Mouse (Mus musculus) B cell, adult 2 months (primary cell): ENCODE results near the gene Strn3.

Experiments used
- DNase-seq, 2 experiments: peaks; one replicate each; pipeline ENCODE4 v3.0.0; 2022

Strn3 gene

DNA sequence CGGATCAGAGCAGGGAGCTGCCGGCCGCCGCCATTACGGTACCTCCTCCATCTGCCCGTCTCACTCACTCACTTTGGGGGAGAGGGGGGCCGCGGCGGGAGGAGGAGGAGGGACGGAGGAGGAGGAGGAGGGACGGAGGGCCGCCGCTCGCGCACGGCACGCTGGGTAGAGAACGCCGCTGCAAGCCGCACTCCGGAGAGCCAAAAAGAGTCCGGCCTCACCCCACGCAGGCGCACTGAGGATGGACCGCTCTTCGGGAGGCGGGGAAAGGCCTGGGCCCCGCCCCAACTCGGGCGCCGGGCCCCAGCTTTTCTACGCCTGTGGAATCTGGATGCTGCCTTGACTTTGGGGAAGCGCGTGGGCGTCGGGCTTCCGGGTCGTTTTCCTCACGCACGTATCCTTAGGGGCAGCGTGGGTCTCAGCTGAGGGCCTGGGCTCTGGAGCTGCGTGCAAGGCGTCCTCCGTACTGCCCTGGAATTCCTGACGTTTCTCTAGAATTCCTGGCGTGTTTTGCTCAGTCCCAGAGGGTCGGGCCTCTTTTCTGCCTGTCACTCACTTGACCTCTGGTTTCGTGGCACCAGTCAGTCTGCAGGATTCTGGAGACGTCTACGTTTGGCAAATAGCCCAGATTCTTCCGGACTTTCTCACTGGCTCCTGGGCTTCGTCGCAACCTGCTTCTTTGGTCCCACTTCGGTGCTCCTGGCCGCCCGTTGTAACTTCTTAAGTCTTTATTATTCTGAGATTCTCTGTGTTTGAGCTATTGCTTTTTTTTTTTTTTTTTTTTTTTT, at the start of gene Strn3:
Gene Strn3 (minus strand): TSS at position 53 of the 788 bp plus-strand sequence.
- peak; percentile 93 to 94 for DNase-seq

GRCm38 (mm10) chr12:51736807-51737206, 45.1 kb upstream of the Strn3 start:
- DNase-seq, result no peak

- DNase-seq, result no peak
Measured at GRCm38 (mm10) chr12:51736381-51736780, 44.7 kb upstream of the Strn3 start.

GRCm38 (mm10) chr12:51735840-51736271, 44.2 kb upstream of the Strn3 start:
- DNase-seq, result no peak

- DNase-seq, result no peak
Measured at GRCm38 (mm10) chr12:51734605-51735211, 43.0 kb upstream of the Strn3 start.

GRCm38 (mm10) chr12:51729827-51730226, 38.1 kb upstream of the Strn3 start:
- DNase-seq, result no peak

- DNase-seq, result no peak
Measured at GRCm38 (mm10) chr12:51729058-51729457, 37.4 kb upstream of the Strn3 start.

DNA sequence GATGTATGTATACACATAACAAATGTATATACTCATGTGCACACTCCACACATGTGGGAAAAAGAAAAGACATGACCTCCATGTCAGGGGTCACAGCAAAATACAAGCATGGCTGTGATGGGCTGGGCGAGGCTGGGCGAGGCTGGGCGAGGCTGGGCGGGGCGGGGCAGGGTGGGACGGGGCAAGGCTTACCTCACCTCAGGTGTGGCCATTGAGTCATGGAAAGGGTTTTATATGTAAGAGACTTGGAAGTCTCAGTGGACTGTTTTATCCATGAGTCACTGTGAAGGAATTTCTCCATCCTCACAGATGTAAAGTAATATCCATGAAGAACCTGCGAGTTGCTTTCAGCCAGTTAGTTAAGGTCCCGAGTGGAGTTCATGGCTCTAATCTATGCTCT, 30.1 kb upstream of the Strn3 start:
- no peak for DNase-seq

GRCm38 (mm10) chr12:51718617-51719016, 26.9 kb upstream of the Strn3 start:
- DNase-seq, result no peak

DNA sequence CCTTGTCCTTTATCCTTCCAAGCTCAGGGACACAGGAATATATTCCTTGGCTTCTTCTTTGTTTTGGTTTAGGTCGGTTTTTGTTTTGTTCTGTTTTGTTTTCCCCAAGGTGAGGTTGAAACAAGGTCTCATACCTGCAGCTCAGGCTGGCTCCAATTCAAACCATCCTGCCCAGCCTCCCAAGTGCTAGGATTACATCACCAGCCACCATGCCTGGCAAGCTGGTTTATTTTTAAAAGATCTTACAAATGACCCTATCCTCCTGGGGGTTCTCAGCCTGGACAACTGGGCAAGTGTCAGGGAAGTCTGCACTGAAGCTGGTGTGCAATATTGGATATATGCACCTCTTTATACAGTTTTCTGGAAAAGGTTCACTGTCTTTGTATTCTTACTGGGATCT, 21.0 kb upstream of the Strn3 start:
- DNase-seq, result no peak

GRCm38 (mm10) chr12:51710154-51710553, 18.5 kb upstream of the Strn3 start:
- no peak for DNase-seq

- no peak for DNase-seq
Measured at GRCm38 (mm10) chr12:51709741-51710140, 18.0 kb upstream of the Strn3 start.

DNA sequence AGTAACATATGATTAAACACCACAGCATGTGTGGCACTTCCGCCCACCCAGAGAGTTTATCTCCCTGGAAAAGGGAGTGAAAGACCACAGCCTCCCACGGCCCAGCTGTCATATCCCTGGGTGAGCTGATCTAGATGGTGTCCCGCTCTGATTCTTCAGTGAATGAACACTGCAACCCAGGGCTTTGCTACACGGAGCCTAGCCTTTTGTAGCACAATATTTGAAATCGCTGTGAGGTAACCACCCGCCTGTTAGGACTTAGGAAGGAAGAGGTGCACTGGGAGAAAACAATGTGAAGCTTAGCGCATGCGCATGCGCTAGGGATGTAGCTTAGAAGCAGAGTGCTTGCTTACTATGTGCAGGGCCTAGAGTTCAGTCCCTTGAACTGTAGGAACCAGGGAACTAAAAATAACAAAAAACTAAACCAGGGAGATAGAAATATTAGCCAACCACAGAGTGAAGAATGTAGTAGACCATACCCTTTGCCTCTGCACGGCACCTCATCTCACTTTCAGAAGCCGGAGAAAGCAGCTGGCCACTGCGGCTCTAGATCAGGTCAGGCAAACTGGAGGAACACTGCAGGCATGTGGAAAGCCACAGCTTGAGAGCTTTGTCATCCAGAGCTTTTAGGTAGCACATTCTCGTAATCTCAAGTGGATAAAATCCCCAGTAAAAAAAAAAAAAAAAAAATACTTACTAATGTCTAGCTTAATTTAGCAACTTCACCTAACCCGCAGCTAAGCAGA, 17.4 kb upstream of the Strn3 start:
- no peak for DNase-seq

DNA sequence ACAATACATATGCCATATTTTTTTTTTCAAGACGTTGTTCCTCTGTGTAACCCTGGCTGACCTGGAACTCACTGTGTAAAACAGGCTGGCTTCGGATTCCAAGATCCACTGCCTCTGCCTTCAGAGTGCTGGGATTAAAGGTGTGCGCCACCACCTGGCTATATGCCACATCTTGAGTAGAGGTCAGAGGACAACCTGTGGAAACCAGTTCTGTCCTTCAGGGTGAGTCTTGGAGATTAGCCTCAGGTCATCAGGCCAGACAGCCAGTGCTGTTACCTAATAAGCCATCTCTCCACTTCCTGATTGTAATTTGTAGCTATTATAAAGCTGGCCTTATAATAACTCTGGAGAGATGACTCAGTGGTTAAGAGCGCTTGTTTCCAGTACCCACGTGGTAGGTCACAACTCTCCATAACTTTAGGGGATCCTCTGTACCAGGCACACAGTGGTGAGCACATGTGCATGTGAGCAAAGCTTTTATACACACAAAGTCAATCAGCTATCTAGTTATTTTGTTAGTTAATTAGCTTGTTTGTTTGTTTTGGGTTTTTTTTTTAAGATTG, 15.1 kb upstream of the Strn3 start:
- DNase-seq, result no peak

DNA sequence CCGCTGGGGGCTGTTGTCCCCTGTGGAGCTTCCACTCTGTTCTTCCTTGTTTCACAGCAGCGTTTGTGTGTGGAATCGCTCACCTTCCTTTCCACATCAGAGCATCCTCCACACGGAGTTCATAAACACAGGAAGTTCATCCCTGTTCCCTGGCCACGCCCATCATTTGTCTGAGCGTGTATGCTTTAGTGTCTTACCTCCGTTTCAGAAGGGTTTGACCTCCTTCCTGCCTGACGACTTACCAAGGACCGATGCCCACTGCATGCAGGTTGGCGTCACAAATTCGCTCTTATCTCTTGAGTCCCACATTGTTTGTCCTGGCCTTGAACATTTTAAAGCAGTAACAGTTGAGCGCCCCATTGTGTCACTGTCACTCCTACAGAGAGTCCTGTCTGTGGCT, 14.1 kb upstream of the Strn3 start:
- no peak for DNase-seq

GRCm38 (mm10) chr12:51704572-51704971, 12.9 kb upstream of the Strn3 start:
- no peak for DNase-seq

GRCm38 (mm10) chr12:51703859-51704258, 12.2 kb upstream of the Strn3 start:
- DNase-seq, result no peak

GRCm38 (mm10) chr12:51701723-51702122, 10.0 kb upstream of the Strn3 start:
- DNase-seq, result peak in 1 of 2 experiments; percentile 12

DNA sequence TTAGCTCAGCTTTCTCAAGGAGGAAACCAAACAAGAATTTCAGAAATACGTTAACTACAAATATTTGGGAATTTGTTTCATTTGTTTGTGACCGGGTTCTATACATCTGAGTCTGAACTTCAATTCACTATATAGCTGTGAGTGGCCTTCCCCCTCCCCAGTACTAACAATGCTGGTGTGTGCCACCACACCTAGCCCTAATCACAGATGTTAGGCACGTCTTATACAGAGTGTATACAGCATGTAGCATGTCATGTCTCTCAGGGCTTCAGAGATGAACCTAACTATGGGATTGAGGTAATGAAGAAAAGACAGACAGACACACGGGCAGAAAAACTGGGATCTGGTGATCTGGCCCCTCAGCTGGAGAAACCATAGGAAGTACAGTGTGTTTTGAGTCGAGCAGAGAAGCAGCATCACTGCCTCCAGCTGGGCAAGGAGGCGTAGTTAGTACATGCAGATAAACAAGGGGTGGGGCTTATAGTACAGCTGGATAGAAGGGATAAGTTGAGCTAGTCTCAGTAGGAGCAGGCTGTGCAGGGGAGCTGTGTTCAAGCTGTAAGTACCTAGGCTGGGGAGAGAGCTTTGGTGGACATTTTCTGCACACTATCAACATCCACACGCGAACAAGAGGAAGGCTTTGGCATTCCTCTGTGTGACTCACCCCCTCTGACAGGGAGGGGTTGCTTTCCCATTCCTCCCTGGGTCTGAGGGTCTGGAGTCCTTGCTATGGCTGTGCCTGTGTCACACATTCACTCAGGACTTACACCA, 8.1 kb upstream of the Strn3 start:
- no peak for DNase-seq

DNA sequence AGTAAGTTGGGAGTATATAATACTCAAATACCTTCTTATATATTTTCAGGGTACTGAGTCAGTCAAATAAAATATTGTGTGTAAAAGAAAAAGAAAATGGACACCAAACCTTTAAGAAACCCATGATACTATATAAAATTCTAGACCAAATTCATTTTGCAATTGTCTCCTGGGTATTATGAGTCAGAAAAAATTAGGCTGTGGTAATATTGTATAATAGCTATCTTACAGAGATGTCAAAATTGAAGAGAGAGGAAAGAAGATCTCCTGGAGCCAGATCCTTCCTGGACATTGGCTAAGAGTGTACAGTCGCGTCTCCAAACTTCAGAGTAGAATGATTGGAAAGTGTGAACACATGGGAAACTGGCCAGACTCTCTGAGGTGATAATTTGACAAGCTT, 4.5 kb upstream of the Strn3 start:
- DNase-seq, result no peak

DNA sequence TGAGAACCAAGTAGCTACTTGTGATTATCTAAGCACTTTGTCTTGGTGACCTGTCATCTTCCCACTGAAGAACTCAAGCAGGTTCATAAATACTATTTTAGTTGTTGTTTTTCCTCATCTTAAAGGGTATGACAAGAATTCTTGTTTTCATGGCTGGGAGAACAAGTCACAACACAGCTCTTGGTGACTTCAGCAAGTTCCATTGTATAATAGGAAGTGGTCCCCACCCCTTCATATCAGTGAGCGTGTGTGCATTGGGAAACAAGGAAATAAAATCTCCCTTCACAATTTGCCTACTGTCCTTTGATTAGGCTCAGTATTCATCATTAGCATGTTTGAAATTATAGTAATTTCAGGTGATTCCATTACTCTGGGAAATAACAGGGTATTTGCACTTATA, 3.3 kb upstream of the Strn3 start:
- DNase-seq, result no peak

- no peak for DNase-seq
Measured at GRCm38 (mm10) chr12:51694096-51694495, 2.4 kb upstream of the Strn3 start.

DNA sequence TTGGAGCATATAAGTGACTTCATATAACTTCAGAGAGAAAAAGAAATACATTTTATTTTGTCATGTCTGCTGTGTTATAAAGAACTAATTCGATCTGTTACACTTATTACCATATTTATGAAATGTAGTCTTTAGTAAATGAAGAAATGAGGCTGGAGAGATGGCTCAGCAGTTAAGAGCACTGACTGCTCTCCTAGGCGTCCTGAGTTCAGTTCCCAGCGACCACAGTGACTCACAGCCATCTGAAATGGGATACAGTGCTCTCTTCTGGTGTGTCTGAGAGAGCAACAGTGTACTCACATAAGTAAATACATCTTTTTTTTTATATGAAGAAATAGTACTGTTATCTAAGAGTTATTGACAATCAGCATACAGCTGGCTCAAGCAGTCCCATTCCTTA, 1.7 kb upstream of the Strn3 start:
- DNase-seq, result no peak
